Mouse (Mus musculus): ENCODE measurements around the gene Clip2.

- TF ChIP-seq CTCF (IDR thresholded peaks at IDR 0.05; ENCODE audit: borderline replicate concordance, extremely low read depth, insufficient read depth, insufficient read length): no peak
- no peak for TF ChIP-seq POLR2A (IDR thresholded peaks at IDR 0.05; ENCODE audit: borderline replicate concordance, extremely low read depth, insufficient read depth, insufficient read length, poor library complexity, severe bottlenecking)
Observed at GRCm38 (mm10) chr5:134483291-134483690, 68.9 kb downstream of the Clip2 start.
